Mouse (Mus musculus) ES-E14 (cell line): Measurements from ENCODE around the gene 4933406M09Rik. TPM values are rescaled to one million over a fixed set of nuclear protein-coding genes. Genes with fewer than 3 reads are reported as not detected.

Source experiments
- DNase-seq: peaks from one replicate; pipeline ENCODE4 v3.0.0-alpha.2; 2013; ENCODE audit warnings: low read depth, low spot score
- H3K27ac ChIP-seq: 2 replicates; pipeline ENCODE4 v1.5.1; 2012; ENCODE audit warnings: low read depth, mild to moderate bottlenecking, low read length, moderate library complexity, mixed read lengths; ENCODE audit not compliant: poor library complexity, insufficient read depth, severe bottlenecking
- H3K36me3 ChIP-seq: 2 replicates; pipeline ENCODE4 v1.6.1; 2012; ENCODE audit warnings: mild to moderate bottlenecking, low read length, moderate library complexity, mixed read lengths; ENCODE audit not compliant: control insufficient read depth, poor library complexity, insufficient read depth, severe bottlenecking
- H3K4me1 ChIP-seq, 2 experiments: fragments of 150-350 bp in 1 of 2; sonication (generic) in 1 of 2; 2 replicates each; pipeline ENCODE4 v1.6.1; 2012; ENCODE audit warnings: low read length in 2 of 2, mild to moderate bottlenecking in 1 of 2, mixed read lengths in 1 of 2; ENCODE audit not compliant: control insufficient read depth in 2 of 2, insufficient read depth in 2 of 2, poor library complexity in 1 of 2
- H3K4me3 ChIP-seq, 2 experiments: fragments of 150-350 bp in 1 of 2; sonication (generic) in 1 of 2; 2 replicates each; pipeline ENCODE4 v1.5.1; 2012; ENCODE audit warnings: low read length in 2 of 2, low read depth in 1 of 2, mild to moderate bottlenecking in 1 of 2, mixed read lengths in 1 of 2; ENCODE audit not compliant: insufficient read depth in 1 of 2, poor library complexity in 1 of 2, severe bottlenecking in 1 of 2
- H3K9ac ChIP-seq: 2 replicates; pipeline ENCODE4 v1.6.1; 2012; ENCODE audit warnings: low read depth, mild to moderate bottlenecking, low read length, mixed read lengths; ENCODE audit not compliant: poor library complexity, insufficient read depth, severe bottlenecking
- H3K9me3 ChIP-seq: fragments of 150-350 bp; sonication (generic); 2 replicates; pipeline ENCODE4 v1.6.1; 2012; ENCODE audit warnings: low read depth, mild to moderate bottlenecking, low read length; ENCODE audit not compliant: control insufficient read depth, insufficient read depth
- CHD2 ChIP-seq: IDR thresholded peaks from 2 replicates; pipeline ENCODE4 v1.6.1; 2014; ENCODE audit warnings: mild to moderate bottlenecking, low read depth, low read length, inconsistent platforms
- HCFC1 ChIP-seq: IDR thresholded peaks from 2 replicates; pipeline ENCODE4 v1.6.1; 2012; ENCODE audit warnings: low read length, inconsistent platforms, borderline replicate concordance; ENCODE audit not compliant: insufficient read depth
- MAFK ChIP-seq: IDR thresholded peaks from 2 replicates; pipeline ENCODE4 v1.6.1; 2014; ENCODE audit warnings: mild to moderate bottlenecking, low read depth, low read length, inconsistent platforms; ENCODE audit not compliant: insufficient read depth
- ZC3H11A ChIP-seq: IDR thresholded peaks from 2 replicates; pipeline ENCODE4 v1.6.1; 2012; ENCODE audit warnings: low read depth, mild to moderate bottlenecking, inconsistent platforms, low read length, borderline replicate concordance
- ZNF384 ChIP-seq: IDR thresholded peaks from 2 replicates; pipeline ENCODE4 v1.6.1; 2012; ENCODE audit warnings: low read depth, low read length, inconsistent platforms
- in situ Hi-C, 2 experiments: fragments of 600-800 bp; cut with MboI; formaldehyde crosslinking; loops; one replicate each; pipeline ENCODE4 v1.15.1; 2025; ENCODE audit warnings: low sequenced_read_pairs in 2 of 2, inconsistent platforms in 1 of 2; ENCODE audit not compliant: unreplicated experiment in 2 of 2
- total RNA-seq: library from RNA; depleted of rRNA; stranded (reverse); fragments of 300-350 nt; gene quantifications from 2 replicates; pipeline ENCODE4 v1.2.3, GENCODE M21; 2012

The 4933406M09Rik gene
- total RNA-seq, 1 experiment, result 0.22 TPM

GRCm38 (mm10) chr1:134365491-134365890, 20.2 kb upstream of the 4933406M09Rik start:
- no peak overlapping the region for H3K9ac ChIP-seq
- DNase-seq, result no peak
- no peaks in the 10 kb centered on the region for H3K36me3 ChIP-seq
- H3K9me3 ChIP-seq, result peaks cover 2% of the 10 kb centered on the region; the same call in 1 of the 2 replicates
- no peak overlapping the region for H3K27ac ChIP-seq
- in situ Hi-C loops, result no loop called here
- TF ChIP-seq ZNF384 (no peak), HCFC1 (no peak), CHD2 (no peak), MAFK (no peak), ZC3H11A (no peak)
- no peak overlapping the region for H3K4me3 ChIP-seq
- peaks cover 0 to 3% of the 10 kb centered on the region in 2 experiments; a peak in 1 of 4 replicates for H3K4me1 ChIP-seq

- in situ Hi-C loops, result no loop called here
- peak; percentile 54 for DNase-seq
Observed at GRCm38 (mm10) chr1:134368777-134369337, 16.9 kb upstream of the 4933406M09Rik start.

DNA sequence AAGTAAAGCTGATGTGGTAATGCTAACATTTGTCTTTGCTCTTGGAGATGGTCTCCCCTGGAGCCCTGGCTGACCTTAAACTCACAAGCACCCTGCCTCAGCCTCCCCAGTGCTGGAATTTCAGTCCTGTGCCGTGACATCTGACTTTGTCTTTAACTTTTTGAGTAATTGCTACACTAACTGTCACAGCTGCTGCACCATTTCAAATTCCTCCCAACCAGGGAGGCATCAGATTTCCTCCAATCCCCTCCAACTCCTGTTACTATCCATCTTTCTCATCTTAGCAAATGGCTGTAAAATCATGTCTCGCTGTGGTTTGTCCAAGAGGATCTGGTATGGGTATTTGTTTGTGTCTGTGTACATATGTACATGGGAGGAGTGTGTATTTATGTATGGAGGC, 11.6 kb upstream of the 4933406M09Rik start:
- Histone ChIP-seq H3K9me3 (peaks cover 2% of the 10 kb centered on the region; the same call in 1 of the 2 replicates), H3K4me1 (no peaks in the 10 kb centered on the region), H3K4me3 (no peak overlapping the region), H3K27ac (no peak overlapping the region), H3K36me3 (no peaks in the 10 kb centered on the region), H3K9ac (no peak overlapping the region)
- DNase-seq, result no peak
- TF ChIP-seq MAFK (no peak), HCFC1 (no peak)
- in situ Hi-C loops, result no loop called here

More at GRCm38 (mm10) chr1:134368777-134369337, 16.9 kb upstream of the 4933406M09Rik start:
- H3K9ac ChIP-seq, result no peak overlapping the region
- no peak overlapping the region for H3K4me3 ChIP-seq
- no peaks in the 10 kb centered on the region for H3K4me1 ChIP-seq
- no peaks in the 10 kb centered on the region for H3K36me3 ChIP-seq
- H3K9me3 ChIP-seq, result peaks cover 2% of the 10 kb centered on the region; the same call in 1 of the 2 replicates
- TF ChIP-seq ZC3H11A (peak; percentile 64; the same call in 1 of the 2 replicates), CHD2 (no peak)
- no peak overlapping the region for H3K27ac ChIP-seq

GRCm38 (mm10) chr1:134381051-134381450, 4.7 kb upstream of the 4933406M09Rik start:
- Histone ChIP-seq H3K4me3 (no peak overlapping the region), H3K36me3 (no peaks in the 10 kb centered on the region), H3K9me3 (no peaks in the 10 kb centered on the region), H3K4me1 (peaks cover 4 to 5% of the 10 kb centered on the region in 2 experiments; a peak in 3 of 4 replicates), H3K27ac (no peak overlapping the region), H3K9ac (no peak overlapping the region)
- no peak for DNase-seq
- no peak for TF ChIP-seq CHD2
- no peak for TF ChIP-seq HCFC1
- TF ChIP-seq ZC3H11A, result no peak
- no peak for TF ChIP-seq ZNF384
- TF ChIP-seq MAFK, result no peak
- in situ Hi-C loops, result no loop called here
